Mouse (Mus musculus) MEL (cell line): ENCODE measurements around the gene BC030870. TPM values are rescaled to one million over a fixed set of nuclear protein-coding genes. Genes with fewer than 3 reads are reported as not detected.

Source experiments
- DNase-seq: peaks from one replicate; pipeline ENCODE4 v3.0.0; 2011; ENCODE audit warnings: low read depth, low spot score
- H3K27ac ChIP-seq: 2 replicates; pipeline ENCODE4 v1.5.1; 2012; ENCODE audit warnings: low read depth, mild to moderate bottlenecking, control low read depth, low read length, moderate library complexity; ENCODE audit not compliant: control insufficient read depth
- H3K27me3 ChIP-seq, 2 experiments: fragments of 150-350 bp in 1 of 2; sonication (generic) in 1 of 2; 2 replicates each; pipeline ENCODE4 v1.6.1; 2012; ENCODE audit warnings: low read length in 2 of 2, mild to moderate bottlenecking in 2 of 2, improper control_type of control experiment in 1 of 2, moderate library complexity in 1 of 2; ENCODE audit not compliant: insufficient read depth in 2 of 2, control insufficient read depth in 1 of 2
- H3K36me3 ChIP-seq, 2 experiments: 2 replicates each; pipeline ENCODE4 v1.6.1; 2012 to 2014; ENCODE audit warnings: low read length in 2 of 2, improper control_type of control experiment in 1 of 2, inconsistent platforms in 1 of 2, mild to moderate bottlenecking in 1 of 2; ENCODE audit not compliant: insufficient read depth in 2 of 2, control insufficient read depth in 1 of 2
- H3K4me1 ChIP-seq, 2 experiments: fragments of 150-350 bp in 1 of 2; sonication (generic) in 1 of 2; 2 replicates each; pipeline ENCODE4 v1.6.1; 2012; ENCODE audit warnings: low read length in 2 of 2, improper control_type of control experiment in 1 of 2, mild to moderate bottlenecking in 1 of 2; ENCODE audit not compliant: insufficient read depth in 2 of 2, control insufficient read depth in 1 of 2
- H3K4me3 ChIP-seq, 2 experiments: fragments of 150-350 bp in 1 of 2; sonication (generic) in 1 of 2; 2 replicates each; pipeline ENCODE4 v1.5.1; 2012; ENCODE audit warnings: low read depth in 2 of 2, low read length in 2 of 2, mild to moderate bottlenecking in 2 of 2, moderate library complexity in 2 of 2, control low read depth in 1 of 2, improper control_type of control experiment in 1 of 2; ENCODE audit not compliant: control insufficient read depth in 1 of 2, insufficient read depth in 1 of 2
- H3K79me2 ChIP-seq: 2 replicates; pipeline ENCODE4 v1.6.1; 2012; ENCODE audit warnings: mild to moderate bottlenecking, low read length, moderate library complexity; ENCODE audit not compliant: control insufficient read depth, poor library complexity, insufficient read depth
- H3K9ac ChIP-seq: 2 replicates; pipeline ENCODE4 v1.6.1; 2012; ENCODE audit warnings: low read depth, mild to moderate bottlenecking, control low read depth, low read length, moderate library complexity; ENCODE audit not compliant: control insufficient read depth, poor library complexity, severe bottlenecking
- H3K9me3 ChIP-seq: fragments of 150-350 bp; sonication (generic); replicated peaks from 2 replicates; pipeline ENCODE4 v1.6.1; 2012; ENCODE audit warnings: mild to moderate bottlenecking, low read length, improper control_type of control experiment, moderate library complexity; ENCODE audit not compliant: insufficient read depth
- BHLHE40 ChIP-seq: IDR thresholded peaks from 2 replicates; pipeline ENCODE4 v1.6.1; 2012; ENCODE audit warnings: low read depth, mild to moderate bottlenecking, inconsistent platforms, low read length, improper control_type of control experiment, borderline replicate concordance
- E2F4 ChIP-seq: IDR thresholded peaks from 2 replicates; pipeline ENCODE4 v1.6.1; 2011; ENCODE audit warnings: low read depth, low read length, improper control_type of control experiment, borderline replicate concordance
- ETS1 ChIP-seq: IDR thresholded peaks from 2 replicates; pipeline ENCODE4 v1.6.1; 2012; ENCODE audit warnings: low read depth, mild to moderate bottlenecking, inconsistent platforms, low read length, improper control_type of control experiment, moderate library complexity
- GATA1 ChIP-seq: IDR thresholded peaks from 2 replicates; pipeline ENCODE4 v1.6.1; 2011; ENCODE audit warnings: low read depth, low read length, improper control_type of control experiment
- HCFC1 ChIP-seq: IDR thresholded peaks from 2 replicates; pipeline ENCODE4 v1.6.1; 2012; ENCODE audit warnings: low read depth, mild to moderate bottlenecking, inconsistent platforms, low read length, improper control_type of control experiment, moderate library complexity
- JUND ChIP-seq: IDR thresholded peaks from 2 replicates; pipeline ENCODE4 v1.6.1; 2011; ENCODE audit warnings: low read depth, mild to moderate bottlenecking, improper control_type of control experiment, low read length
- KAT2A ChIP-seq: conservative IDR thresholded peaks from 2 replicates; pipeline ENCODE4 v1.6.1; 2012; ENCODE audit warnings: low read depth, low read length, improper control_type of control experiment, inconsistent platforms
- MAX ChIP-seq: IDR thresholded peaks from 2 replicates; pipeline ENCODE4 v1.6.1; 2011; ENCODE audit warnings: low read length, improper control_type of control experiment
- MAZ ChIP-seq: IDR thresholded peaks from 2 replicates; pipeline ENCODE4 v1.6.1; 2012; ENCODE audit warnings: low read depth, mild to moderate bottlenecking, inconsistent platforms, low read length, improper control_type of control experiment
- MEF2A ChIP-seq: IDR thresholded peaks from 2 replicates; pipeline ENCODE4 v1.6.1; 2014; ENCODE audit warnings: low read depth, mild to moderate bottlenecking, inconsistent platforms, low read length, improper control_type of control experiment; ENCODE audit not compliant: poor library complexity, insufficient replicate concordance, severe bottlenecking; ENCODE audit errors: extremely low read depth
- MYB ChIP-seq: IDR thresholded peaks from 2 replicates; pipeline ENCODE4 v1.6.1; 2011; ENCODE audit warnings: mild to moderate bottlenecking, low read depth, low read length, improper control_type of control experiment
- MYC ChIP-seq: IDR thresholded peaks from 2 replicates; pipeline ENCODE4 v1.6.1; 2011; ENCODE audit warnings: low read depth, mild to moderate bottlenecking, low read length, improper control_type of control experiment, moderate library complexity
- POLR2A ChIP-seq, 2 experiments: IDR thresholded peaks; 2 replicates each; pipeline ENCODE4 v1.6.1; 2011 to 2012; ENCODE audit warnings: low read length in 2 of 2, mild to moderate bottlenecking in 2 of 2, control low read depth in 1 of 2, improper control_type of control experiment in 1 of 2, low read depth in 1 of 2, moderate library complexity in 1 of 2; ENCODE audit not compliant: control insufficient read depth in 1 of 2, insufficient read depth in 1 of 2, poor library complexity in 1 of 2
- RAD21 ChIP-seq: IDR thresholded peaks from 2 replicates; pipeline ENCODE4 v1.6.1; 2011; ENCODE audit warnings: mild to moderate bottlenecking, low read depth, low read length, improper control_type of control experiment
- SIN3A ChIP-seq: IDR thresholded peaks from 2 replicates; pipeline ENCODE4 v1.6.1; 2012; ENCODE audit warnings: low read length, improper control_type of control experiment, inconsistent platforms
- SMC3 ChIP-seq: IDR thresholded peaks from 2 replicates; pipeline ENCODE4 v1.6.1; 2011; ENCODE audit warnings: low read depth, low read length, improper control_type of control experiment
- TAL1 ChIP-seq: IDR thresholded peaks from 2 replicates; pipeline ENCODE4 v1.6.1; 2012; ENCODE audit warnings: mild to moderate bottlenecking, inconsistent platforms, low read length, moderate library complexity, mixed read lengths
- TCF12 ChIP-seq: IDR thresholded peaks from 2 replicates; pipeline ENCODE4 v1.6.1; 2014; ENCODE audit warnings: low read depth, mild to moderate bottlenecking, inconsistent platforms, low read length, improper control_type of control experiment, moderate library complexity
- UBTF ChIP-seq: IDR thresholded peaks from 2 replicates; pipeline ENCODE4 v1.6.1; 2012; ENCODE audit warnings: low read depth, mild to moderate bottlenecking, inconsistent platforms, low read length, improper control_type of control experiment, moderate library complexity, borderline replicate concordance; ENCODE audit not compliant: insufficient read depth
- USF1 ChIP-seq: IDR thresholded peaks from 2 replicates; pipeline ENCODE4 v1.6.1; 2014; ENCODE audit warnings: low read depth, mild to moderate bottlenecking, inconsistent platforms, low read length, improper control_type of control experiment, moderate library complexity
- ZKSCAN1 ChIP-seq: IDR thresholded peaks from 2 replicates; pipeline ENCODE4 v1.6.1; 2012; ENCODE audit warnings: low read depth, mild to moderate bottlenecking, inconsistent platforms, low read length, improper control_type of control experiment, moderate library complexity
- ZMIZ1 ChIP-seq: IDR thresholded peaks from 2 replicates; pipeline ENCODE4 v1.6.1; 2012; ENCODE audit warnings: low read depth, mild to moderate bottlenecking, inconsistent platforms, low read length, improper control_type of control experiment, moderate library complexity
- polyA plus RNA-seq, 2 experiments: library from polyadenylated mRNA; stranded (reverse) in 1 of 2; unstranded in 1 of 2; fragments of >175 nt in 1 of 2; fragments of >200 nt in 1 of 2; gene quantifications; 2 replicates each; pipeline versions ENCODE4 v1.2.1 to v1.2.4; 2012; ENCODE audit warnings: low replicate concordance in 2 of 2, low read depth in 1 of 2; ENCODE audit not compliant: insufficient read length in 2 of 2, insufficient read depth in 1 of 2, missing spikeins in 1 of 2
- total RNA-seq: library from RNA; depleted of rRNA; stranded (reverse); fragments of 300-350 nt; gene quantifications from 2 replicates; pipeline ENCODE4 v1.2.3, GENCODE M21; 2012

BC030870 gene
- total and polyA plus RNA-seq, 3 experiments, result not detected

DNA sequence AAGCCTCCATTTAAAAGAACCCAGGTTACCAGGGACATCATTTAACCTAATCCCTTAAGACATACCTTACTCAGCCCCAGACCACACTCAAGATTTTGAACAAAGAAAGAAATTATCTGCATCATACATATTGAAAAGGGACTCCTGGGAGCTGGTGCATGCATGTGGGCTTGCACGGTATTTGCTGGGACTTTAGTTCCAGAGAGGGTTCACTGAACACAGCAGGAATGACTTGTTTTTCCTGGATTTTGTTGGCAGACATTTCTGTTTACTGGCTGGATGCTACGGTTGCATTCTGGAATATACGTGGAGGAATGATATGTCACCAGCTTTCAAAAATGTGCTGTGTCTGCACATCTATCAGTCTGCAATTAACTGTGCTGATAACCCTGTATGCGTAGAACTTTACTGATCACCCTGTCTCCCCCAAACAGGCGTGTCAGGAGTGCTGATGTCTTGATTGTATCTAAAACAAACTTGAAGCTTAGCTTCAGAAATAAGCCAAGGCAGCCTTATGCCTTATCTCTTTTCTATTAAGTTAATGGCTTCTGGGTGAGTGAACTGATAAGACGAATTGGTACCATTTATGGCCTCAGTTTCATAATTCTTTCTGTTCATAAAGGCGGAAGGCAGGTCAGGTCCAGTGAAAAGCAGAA, 31.5 kb downstream of the BC030870 start:
- Histone ChIP-seq H3K27ac (no peak overlapping the region), H3K9me3 (no peaks in the 10 kb centered on the region)
- no peak for DNase-seq
- TF ChIP-seq JUND (no peak), ZKSCAN1 (no peak), KAT2A (no peak), ZMIZ1 (no peak), SIN3A (no peak), GATA1 (no peak), MEF2A (no peak), E2F4 (no peak), TCF12 (no peak), MAX (no peak), MYB (no peak), HCFC1 (no peak), SMC3 (no peak), POLR2A (IDR thresholded peaks at IDR 0.05; ENCODE audit: control insufficient read depth in 1 of 2, insufficient read depth in 1 of 2, low read depth in 1 of 2, low read length in 2 of 2, poor library complexity in 1 of 2) (no peak)
- TF ChIP-seq, all 39 proteins: peak for 0
- H3K9ac ChIP-seq, result no peak overlapping the region
- H3K4me3 ChIP-seq, result no peak overlapping the region
- H3K27me3 ChIP-seq, result no peaks in the 10 kb centered on the region
- H3K36me3 ChIP-seq, result no peaks in the 10 kb centered on the region
- H3K79me2 ChIP-seq, result no peaks in the 10 kb centered on the region
- H3K4me1 ChIP-seq, result no peaks in the 10 kb centered on the region

DNA sequence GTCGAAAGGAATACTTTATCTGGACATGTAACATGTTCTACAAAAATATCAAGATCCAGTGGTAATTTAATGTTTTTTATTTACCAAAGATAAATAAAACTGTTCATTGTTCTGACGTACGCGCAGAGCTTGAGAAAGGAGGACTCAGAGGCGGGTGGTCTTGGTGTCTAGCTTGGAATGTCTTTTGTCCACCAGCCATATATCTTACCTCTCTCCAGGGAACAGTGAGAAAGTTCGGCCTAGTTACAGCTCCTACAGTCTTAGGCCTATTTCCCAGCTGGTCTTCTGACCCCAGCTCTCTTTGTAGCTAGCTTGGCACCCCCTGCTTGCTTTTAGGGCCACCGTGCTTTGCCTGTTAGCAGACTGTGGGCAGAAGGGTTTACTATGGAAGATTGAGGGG, 39.6 kb downstream of the BC030870 start:
- Histone ChIP-seq H3K9me3 (no peaks in the 10 kb centered on the region), H3K36me3 (no peaks in the 10 kb centered on the region), H3K27ac (no peak overlapping the region), H3K4me1 (no peaks in the 10 kb centered on the region), H3K27me3 (no peaks in the 10 kb centered on the region), H3K4me3 (no peak overlapping the region), H3K9ac (no peak overlapping the region), H3K79me2 (no peaks in the 10 kb centered on the region)
- TF ChIP-seq TAL1 (no peak), BHLHE40 (no peak), MYB (no peak), HCFC1 (no peak), RAD21 (no peak), MAZ (no peak), ETS1 (no peak), UBTF (no peak), USF1 (no peak), MYC (no peak)
- DNase-seq, result no peak
